Mouse (Mus musculus) heart, embryonic 13.5 days (tissue): ENCODE measurements around the gene Dpf2. TPM values are rescaled to one million over a fixed set of nuclear protein-coding genes. Genes with fewer than 3 reads are reported as not detected.

Source experiments
- ATAC-seq: fragments of 200-750 bp; cut with Nextera tagmentation; 2 replicates; pipeline ENCODE4 v1.8.0; 2017; ENCODE audit warnings: moderate TSS enrichment; ENCODE audit not compliant: insufficient number of reproducible peaks, low FRiP score, low TSS enrichment; ENCODE audit errors: extremely low read depth
- H3K27ac ChIP-seq: fragments of 300-500 bp; sonication (generic); replicated peaks from 2 replicates; pipeline ENCODE4 v1.5.1; 2015; ENCODE audit warnings: moderate library complexity, mild to moderate bottlenecking, inconsistent platforms
- H3K27me3 ChIP-seq: fragments of 300-500 bp; sonication (generic); replicated peaks from 2 replicates; pipeline ENCODE4 v1.6.1; 2015; ENCODE audit warnings: mild to moderate bottlenecking, inconsistent platforms
- H3K36me3 ChIP-seq: fragments of 300-500 bp; sonication (generic); 2 replicates; pipeline ENCODE4 v1.6.1; 2015; ENCODE audit warnings: mild to moderate bottlenecking, inconsistent platforms
- H3K4me1 ChIP-seq: fragments of 300-500 bp; sonication (generic); 2 replicates; pipeline ENCODE4 v1.6.1; 2015; ENCODE audit warnings: inconsistent platforms
- H3K4me2 ChIP-seq: fragments of 300-500 bp; sonication (generic); 2 replicates; pipeline ENCODE4 v1.6.1; 2015; ENCODE audit warnings: inconsistent platforms, mild to moderate bottlenecking, moderate library complexity
- H3K4me3 ChIP-seq: fragments of 300-500 bp; sonication (generic); 2 replicates; pipeline ENCODE4 v1.5.1; 2015; ENCODE audit warnings: moderate library complexity, mild to moderate bottlenecking, inconsistent platforms
- H3K9ac ChIP-seq: fragments of 300-500 bp; sonication (generic); 2 replicates; pipeline ENCODE4 v1.6.1; 2015; ENCODE audit warnings: inconsistent platforms, mild to moderate bottlenecking, moderate library complexity
- H3K9me3 ChIP-seq: fragments of 300-500 bp; sonication (generic); 2 replicates; pipeline ENCODE4 v1.6.1; 2016; ENCODE audit warnings: inconsistent platforms
- WGBS: fragments of 180-500 bp; shearing (Covaris S2); methylation state at CpG from one replicate; pipeline ENCODE4 v1.1.7; 2015; ENCODE audit warnings: mixed read lengths; 5-methylcytosine and 5-hydroxymethylcytosine counted together
- polyA plus RNA-seq: library from polyadenylated mRNA; unstranded; fragments of >200 nt; fragmentation: Nextera tagmentation; extraction: Ambion mirVana; gene quantifications from 2 replicates; pipeline ENCODE4 v1.2.1, GENCODE M21; 2015

The Dpf2 gene
- polyA plus RNA-seq, 1 experiment from 2014 or later = 98.1 TPM

DNA sequence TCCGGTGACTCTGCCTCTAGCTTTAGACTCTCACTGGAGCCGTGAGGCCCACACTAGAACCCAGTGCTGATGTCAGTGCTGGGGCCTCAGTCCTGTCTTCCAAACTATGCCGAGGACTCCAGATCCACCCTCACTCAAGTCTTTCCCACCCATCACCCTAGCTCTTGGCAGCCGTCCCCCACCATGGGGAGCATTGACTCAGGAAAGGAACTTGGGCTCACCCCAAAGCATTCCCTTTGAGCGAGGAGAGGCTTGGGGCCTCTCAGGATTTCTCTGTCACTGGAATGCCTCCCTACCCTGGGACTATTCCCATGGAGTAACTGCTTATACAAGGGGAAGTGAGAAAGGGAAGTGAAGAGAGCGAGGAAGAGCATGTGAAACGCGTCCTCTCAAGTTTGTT lies 33.1 kb upstream of the Dpf2 start:
- H3K4me1 ChIP-seq = peaks cover 48% of the 10 kb centered on the region
- H3K27ac ChIP-seq = peak overlapping the region; percentile 88
- peaks cover 63% of the 10 kb centered on the region for H3K36me3 ChIP-seq
- no peak for ATAC-seq
- WGBS = 44% methylated on average over 8 of the region's 8 CpGs
- H3K4me3 ChIP-seq = no peak overlapping the region
- H3K4me2 ChIP-seq = peak overlapping the region; percentile 39; the same call in 1 of the 2 replicates
- H3K27me3 ChIP-seq = no peaks in the 10 kb centered on the region
- H3K9ac ChIP-seq = peak overlapping the region; percentile 61
- no peaks in the 10 kb centered on the region for H3K9me3 ChIP-seq

DNA sequence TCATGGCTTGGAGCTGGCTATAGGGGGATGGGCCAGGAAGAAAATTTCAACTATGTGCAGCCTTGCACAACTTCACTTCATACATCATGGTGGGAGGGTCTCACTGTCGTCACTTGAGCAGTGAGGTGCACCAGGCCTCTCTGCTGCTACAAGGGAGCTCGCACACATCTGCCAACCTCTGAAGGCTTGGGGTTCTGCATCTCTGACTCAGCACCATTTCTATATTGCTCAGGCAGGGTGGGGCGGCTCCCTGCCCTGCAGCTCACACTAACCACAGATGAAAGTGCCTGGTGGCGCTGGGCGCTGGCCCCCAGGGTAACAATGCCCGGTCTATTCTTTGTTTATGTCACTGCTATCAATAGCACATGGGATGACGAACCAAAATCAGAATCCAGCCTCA lies 32.2 kb upstream of the Dpf2 start:
- Histone ChIP-seq H3K4me3 (no peak overlapping the region; the same call in 1 of the 2 replicates), H3K9ac (peak overlapping the region; percentile 61)
- WGBS = 31% methylated on average over 7 of the region's 7 CpGs

DNA sequence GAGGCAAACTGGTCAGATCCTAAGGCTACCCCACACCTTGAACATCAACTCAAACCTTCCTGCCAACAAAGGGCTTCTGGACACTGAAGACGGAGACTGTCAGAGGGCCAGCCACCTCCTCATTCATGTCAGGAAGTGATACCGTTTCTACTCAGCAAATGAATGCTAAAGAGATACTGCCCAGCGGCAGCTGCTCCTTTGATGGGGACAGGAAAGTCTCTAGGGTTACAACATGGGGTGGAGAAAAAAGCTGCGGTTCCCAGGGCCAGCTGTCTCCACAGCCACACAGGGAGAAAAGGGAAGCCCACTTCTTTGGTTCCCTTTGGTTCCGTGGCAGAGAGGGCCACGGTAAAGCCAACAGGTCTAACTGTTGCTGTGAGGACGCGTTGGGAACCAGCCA lies 31.3 kb upstream of the Dpf2 start:
- Histone ChIP-seq H3K4me1 (peaks cover 63% of the 10 kb centered on the region), H3K27ac (peak overlapping the region; percentile 88), H3K9me3 (no peaks in the 10 kb centered on the region), H3K4me2 (no peak overlapping the region), H3K4me3 (no peak overlapping the region), H3K27me3 (no peaks in the 10 kb centered on the region), H3K9ac (no peak overlapping the region), H3K36me3 (peaks cover 61% of the 10 kb centered on the region)
- no peak for ATAC-seq
- WGBS = 43% methylated on average over 8 of the region's 8 CpGs

More for the DNA sequence above, 32.2 kb upstream of the Dpf2 start:
- peaks cover 55% of the 10 kb centered on the region for H3K4me1 ChIP-seq
- H3K27me3 ChIP-seq = no peaks in the 10 kb centered on the region
- ATAC-seq = peak; percentile 69; the same call in 1 of the 2 replicates
- peaks cover 61% of the 10 kb centered on the region for H3K36me3 ChIP-seq
- peak overlapping the region; percentile 39 for H3K4me2 ChIP-seq
- H3K27ac ChIP-seq = peak overlapping the region; percentile 88
- no peaks in the 10 kb centered on the region for H3K9me3 ChIP-seq

DNA sequence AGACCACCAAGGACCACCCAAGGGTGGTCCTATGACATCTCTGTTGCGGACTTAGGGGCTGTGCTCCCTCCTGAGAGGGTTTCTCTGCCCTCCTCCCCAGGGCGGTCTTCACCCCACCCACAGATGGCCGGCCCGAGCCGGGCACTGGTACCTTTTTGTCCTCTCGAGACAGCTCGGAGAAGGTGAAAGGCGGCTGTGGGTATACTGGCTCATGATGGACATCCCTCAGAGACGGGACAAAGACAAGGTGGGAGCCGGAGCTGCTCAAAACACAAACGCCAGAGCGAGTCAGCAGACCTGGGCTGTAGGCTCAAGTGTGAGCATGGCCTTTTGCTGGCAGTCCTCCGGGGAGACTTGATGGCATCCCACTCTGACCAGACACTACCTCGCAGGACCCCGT lies 30.6 kb upstream of the Dpf2 start:
- Histone ChIP-seq H3K36me3 (peaks cover 55% of the 10 kb centered on the region), H3K4me2 (no peak overlapping the region), H3K9me3 (no peaks in the 10 kb centered on the region), H3K4me1 (peaks cover 66% of the 10 kb centered on the region), H3K27me3 (no peaks in the 10 kb centered on the region), H3K9ac (peak overlapping the region; percentile 15; the same call in 1 of the 2 replicates), H3K4me3 (no peak overlapping the region), H3K27ac (0 out of 2 replicates have a peak overlapping the region, but pooled peaks have one; percentile 28)
- WGBS = 83% methylated on average over 15 of the region's 15 CpGs
- no peak for ATAC-seq

DNA sequence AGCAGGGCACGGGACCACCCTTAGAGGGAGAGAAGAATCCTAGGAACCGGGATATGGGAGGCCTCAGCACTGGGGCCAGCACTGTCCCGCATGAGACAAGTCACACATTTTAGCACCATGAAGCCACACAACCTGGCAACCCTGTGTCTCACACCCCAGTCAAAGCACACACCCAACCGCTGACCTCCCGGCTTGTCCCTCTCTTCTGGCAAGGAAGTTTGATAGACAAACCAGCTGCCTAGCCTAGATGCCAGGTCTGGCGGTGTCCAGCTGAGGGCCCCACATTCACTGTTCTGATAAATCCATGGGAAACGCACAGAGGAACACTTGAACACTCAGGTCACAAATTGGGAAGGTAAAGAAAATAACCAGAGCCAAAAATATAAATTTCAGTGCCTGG lies 29.8 kb upstream of the Dpf2 start:
- Histone ChIP-seq H3K4me1 (peaks cover 75% of the 10 kb centered on the region), H3K9me3 (no peaks in the 10 kb centered on the region), H3K4me2 (no peak overlapping the region), H3K27ac (0 out of 2 replicates have a peak overlapping the region, but pooled peaks have one; percentile 28), H3K27me3 (no peaks in the 10 kb centered on the region), H3K36me3 (peaks cover 47% of the 10 kb centered on the region), H3K9ac (0 out of 2 replicates have a peak overlapping the region, but pooled peaks have one; percentile 29), H3K4me3 (no peak overlapping the region)
- WGBS = 67% methylated on average over 7 of the region's 7 CpGs
- ATAC-seq = no peak

DNA sequence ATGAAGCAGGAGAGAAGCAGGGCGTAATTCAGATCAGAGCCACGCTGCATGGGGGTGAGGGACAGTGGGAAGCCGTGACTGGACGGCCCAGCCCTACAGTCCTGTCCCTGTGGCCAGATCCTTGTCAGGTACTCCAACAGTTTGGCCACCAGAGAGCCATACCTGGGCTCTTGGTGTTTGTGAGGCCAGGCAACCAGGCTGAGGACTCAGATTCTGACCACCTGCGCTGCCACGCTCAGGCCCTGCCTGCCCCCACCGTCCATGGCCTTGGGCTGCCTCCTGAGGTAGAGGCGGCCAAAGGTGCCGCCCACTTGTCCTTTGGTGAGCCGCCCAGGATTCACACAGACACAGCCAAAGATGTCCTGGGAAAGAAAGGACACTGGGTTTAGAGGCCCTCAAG lies 27.8 kb upstream of the Dpf2 start:
- WGBS = 84% methylated on average over 10 of the region's 10 CpGs
- peak overlapping the region; percentile 76 for H3K27ac ChIP-seq
- H3K36me3 ChIP-seq = peaks cover 39% of the 10 kb centered on the region

DNA sequence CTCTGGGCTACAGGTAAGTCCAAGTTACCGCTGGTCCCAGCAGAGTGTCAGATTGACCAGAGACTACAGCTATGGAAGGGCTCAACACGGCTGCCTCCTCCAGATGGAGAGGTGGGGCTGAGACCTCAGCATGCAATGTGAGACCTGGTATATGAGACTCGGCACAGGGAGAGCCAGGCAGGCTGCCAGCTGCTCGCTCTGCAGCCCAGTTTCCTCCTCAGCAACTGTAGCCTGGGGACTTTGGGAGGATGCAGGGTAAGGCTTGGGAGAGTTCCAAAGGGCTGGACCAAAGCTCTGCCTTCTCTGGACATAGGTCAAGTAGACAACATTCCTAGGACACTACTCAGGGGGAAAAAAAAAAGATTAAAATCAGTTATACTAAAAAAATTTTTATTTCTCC lies 27.4 kb upstream of the Dpf2 start:
- Histone ChIP-seq H3K27me3 (no peaks in the 10 kb centered on the region), H3K4me1 (peaks cover 74% of the 10 kb centered on the region), H3K27ac (peak overlapping the region; percentile 76), H3K4me2 (no peak overlapping the region), H3K4me3 (no peak overlapping the region), H3K9me3 (no peaks in the 10 kb centered on the region), H3K9ac (no peak overlapping the region), H3K36me3 (peaks cover 39% of the 10 kb centered on the region)
- no peak; the same call in 1 of the 2 replicates for ATAC-seq
- 52% methylated on average over 4 of the region's 4 CpGs for WGBS

More for the DNA sequence above, 27.8 kb upstream of the Dpf2 start:
- no peak overlapping the region for H3K4me2 ChIP-seq
- no peak overlapping the region for H3K4me3 ChIP-seq
- peaks cover 74% of the 10 kb centered on the region for H3K4me1 ChIP-seq
- no peak for ATAC-seq
- H3K27me3 ChIP-seq = no peaks in the 10 kb centered on the region
- no peaks in the 10 kb centered on the region for H3K9me3 ChIP-seq
- H3K9ac ChIP-seq = no peak overlapping the region

DNA sequence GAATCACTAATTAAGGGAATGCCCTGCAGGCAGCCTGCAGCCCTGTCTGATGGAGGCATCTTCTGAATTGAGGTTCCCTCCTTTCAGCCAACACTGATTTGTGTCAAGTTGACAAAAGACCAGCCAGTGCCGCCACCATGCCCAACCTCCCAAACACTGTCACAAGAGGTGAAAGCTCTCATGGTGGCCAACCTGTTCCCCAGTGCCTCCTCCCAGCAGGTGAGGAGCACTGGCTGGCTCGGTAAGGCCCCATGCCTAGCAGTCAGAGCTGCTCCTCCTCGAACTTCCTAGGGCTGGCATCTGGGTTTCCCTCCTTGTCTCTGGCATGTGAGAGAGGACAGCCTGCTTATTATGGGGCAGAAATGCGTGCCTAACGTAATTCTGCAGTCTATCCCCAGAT lies 26.9 kb upstream of the Dpf2 start:
- H3K27ac ChIP-seq = peak overlapping the region; percentile 76
- H3K36me3 ChIP-seq = peaks cover 39% of the 10 kb centered on the region
- H3K9me3 ChIP-seq = no peaks in the 10 kb centered on the region
- no peak overlapping the region for H3K9ac ChIP-seq
- WGBS = 77% methylated on average over 5 of the region's 5 CpGs
- H3K4me2 ChIP-seq = no peak overlapping the region
- no peak for ATAC-seq
- H3K4me3 ChIP-seq = no peak overlapping the region
- H3K4me1 ChIP-seq = peaks cover 74% of the 10 kb centered on the region
- H3K27me3 ChIP-seq = no peaks in the 10 kb centered on the region

DNA sequence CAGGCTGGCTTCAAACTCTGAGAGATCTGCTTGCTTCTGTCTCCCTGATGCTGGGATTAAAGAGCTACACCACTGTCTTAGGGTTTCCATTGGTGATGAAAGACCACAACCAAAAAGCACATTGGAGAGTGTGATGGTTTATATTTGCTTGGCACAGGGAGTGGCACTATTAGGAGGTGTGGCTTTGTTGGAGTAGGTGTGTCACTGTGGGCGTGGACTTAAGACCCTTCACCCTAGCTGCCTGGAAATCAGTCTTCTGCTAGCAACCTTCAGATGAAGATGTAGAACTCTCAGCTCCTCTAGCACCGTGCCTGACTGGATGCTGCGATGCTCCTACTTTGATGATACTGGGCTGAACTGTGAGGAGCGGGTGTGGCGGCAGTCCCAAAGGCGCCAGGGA lies 25.7 kb upstream of the Dpf2 start:
- ATAC-seq = no peak
- H3K27ac ChIP-seq = peak overlapping the region; percentile 56
- WGBS = 82% methylated on average over 6 of the region's 6 CpGs
- peaks cover 35% of the 10 kb centered on the region for H3K36me3 ChIP-seq
- H3K9ac ChIP-seq = no peak overlapping the region
- peak overlapping the region; percentile 60; the same call in 1 of the 2 replicates for H3K4me2 ChIP-seq
- peaks cover 64% of the 10 kb centered on the region for H3K4me1 ChIP-seq
- H3K4me3 ChIP-seq = no peak overlapping the region
- H3K9me3 ChIP-seq = no peaks in the 10 kb centered on the region
- no peaks in the 10 kb centered on the region for H3K27me3 ChIP-seq

DNA sequence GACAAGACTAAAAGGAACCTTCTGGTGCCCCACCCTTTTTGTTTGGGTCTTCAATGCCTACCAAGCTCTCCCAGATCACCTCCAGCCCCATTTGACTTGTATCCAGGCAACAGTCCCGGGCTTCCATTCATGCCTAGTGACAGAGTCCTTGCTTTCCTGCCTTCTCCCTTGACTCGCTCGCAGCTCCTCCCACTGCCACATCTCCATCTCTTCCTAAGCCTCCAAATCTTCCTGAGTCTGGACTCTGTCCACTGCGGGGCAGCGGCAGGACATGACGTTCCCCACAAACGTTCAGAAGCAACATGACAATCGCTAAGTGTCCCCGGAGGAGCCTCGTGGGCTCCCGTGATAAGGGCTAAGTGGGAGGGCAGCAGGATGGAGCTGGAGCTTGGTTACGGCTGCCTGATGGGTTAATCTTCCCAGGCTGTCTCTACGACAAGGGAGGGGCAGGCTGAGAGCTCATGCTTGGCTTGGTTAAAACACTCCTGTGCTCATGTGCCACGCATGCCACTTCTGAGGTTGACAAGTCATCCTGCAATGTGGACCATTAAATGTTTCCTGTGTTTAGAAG lies 25.1 kb upstream of the Dpf2 start:
- Histone ChIP-seq H3K4me2 (peak overlapping the region; percentile 60), H3K4me1 (peaks cover 58% of the 10 kb centered on the region), H3K4me3 (peak overlapping the region; percentile 20), H3K9me3 (no peaks in the 10 kb centered on the region), H3K36me3 (peaks cover 35% of the 10 kb centered on the region), H3K27ac (peak overlapping the region; percentile 56), H3K9ac (peak overlapping the region; percentile 67), H3K27me3 (no peaks in the 10 kb centered on the region)
- WGBS = 5% methylated on average over 14 of the region's 14 CpGs
- no peak for ATAC-seq

DNA sequence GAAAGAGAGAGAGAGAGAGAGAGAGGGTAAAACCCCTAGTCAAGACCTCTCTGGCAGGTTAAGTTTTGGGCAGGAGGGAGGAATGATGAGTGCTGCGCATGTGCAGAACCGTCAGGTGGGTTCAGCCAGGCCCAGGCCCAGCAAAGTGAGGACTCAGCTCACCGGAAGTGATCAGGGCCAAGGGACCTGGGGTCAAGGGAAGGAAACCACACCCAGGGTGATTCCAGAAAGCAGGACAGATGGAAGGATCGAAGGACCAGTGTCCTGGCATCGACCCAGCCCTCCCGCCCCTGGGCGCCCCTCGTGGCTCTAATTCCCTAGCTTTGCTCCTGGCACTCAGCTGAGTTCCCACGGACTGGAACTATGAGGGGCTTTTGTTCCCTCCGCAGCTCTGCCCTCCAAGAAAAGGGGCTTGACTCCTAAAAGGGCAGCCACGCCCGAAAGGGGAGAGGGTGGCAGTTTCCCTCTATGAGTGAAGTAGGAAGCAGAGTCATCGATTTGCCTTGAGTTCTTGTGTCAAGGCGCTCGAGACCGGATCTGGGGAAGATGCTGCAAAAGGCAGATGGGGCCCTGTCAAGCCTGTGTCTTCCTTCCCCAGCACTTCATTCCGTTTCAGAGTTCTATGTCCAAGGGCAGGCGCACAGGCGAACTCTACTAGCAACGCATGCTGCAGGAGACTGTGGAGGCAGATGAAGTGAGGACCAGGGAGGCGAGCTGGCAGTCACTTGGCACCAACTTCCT lies 24.5 kb upstream of the Dpf2 start:
- peak overlapping the region; percentile 60 for H3K4me2 ChIP-seq
- H3K9ac ChIP-seq = 0 out of 2 replicates have a peak overlapping the region, but pooled peaks have one; percentile 67
- ATAC-seq = no peak
- WGBS = 68% methylated on average over 21 of the region's 21 CpGs
- no peaks in the 10 kb centered on the region for H3K27me3 ChIP-seq
- H3K9me3 ChIP-seq = no peaks in the 10 kb centered on the region
- H3K4me3 ChIP-seq = no peak overlapping the region
- peaks cover 28% of the 10 kb centered on the region for H3K36me3 ChIP-seq
- peaks cover 54% of the 10 kb centered on the region for H3K4me1 ChIP-seq
- peak overlapping the region; percentile 56 for H3K27ac ChIP-seq
